In genomic region chr1:182657760-182658159, GRCm38 (mm10) we compare ENCODE assay signal across 9 mouse cellular contexts.
DNase-seq lines count a peak whose midpoint lies in the region; TF ChIP-seq lines count a peak whose summit lies in the region.
"Had no signal": no experiment of that assay in that cellular context is flagged by ENCODE, and none has a peak within 500 bp of the region (broad histone marks: within the 10 kb centered on the region; RNA-seq: fewer than 3 reads in every experiment).

No protein-coding gene starts in this region.

- 18% methylated on average over 6 of the region's 6 CpGs for WGBS in cerebellum, adult 2 months

- peak; percentile 13 to 32 for DNase-seq in cerebellum, adult 2 months
- DNase-seq in cerebellum, adult 11-12 months, result no peak
- peak; percentile 77 for DNase-seq in A20 (ENCODE audit: low read depth, low spot score)
- DNase-seq in brain, adult 2 months (ENCODE audit: low read depth, low spot score), result peak; percentile 71
- peak; percentile 9 to 12 for DNase-seq in gastrocnemius, adult 8-10 months (ENCODE audit: low spot score in 2 of 2)
- DNase-seq in layer of hippocampus, adult 9-10 months (ENCODE audit: low spot score), result peak; percentile 71
- peak; percentile 63 for DNase-seq in lung, postnatal 25 days (ENCODE audit: low spot score)
- peak; percentile 26 to 35 for DNase-seq in spleen, postnatal 36 days (ENCODE audit: low spot score in 2 of 2)

- H3K27me3 ChIP-seq in cerebellum, adult 2 months (ENCODE audit: control insufficient read depth, insufficient read depth, low read length), result no peaks in the 10 kb centered on the region; the same call in 1 of the 2 replicates
- H3K27me3 ChIP-seq: hindbrain, embryonic 15.5 days had no signal

- no peak for TF ChIP-seq POLR2A in cerebellum, adult 2 months (IDR thresholded peaks at IDR 0.05; ENCODE audit: borderline replicate concordance, insufficient read depth, low read length)

- H3K4me3 ChIP-seq in cerebellum, adult 2 months (replicated peaks; ENCODE audit: insufficient read depth, low read depth, low read length), result no peak overlapping the region
- H3K4me3 ChIP-seq: hindbrain, embryonic 15.5 days had no signal

- H3K27ac ChIP-seq in cerebellum, adult 2 months (ENCODE audit: insufficient read depth, low read length), result no peak overlapping the region
- H3K27ac ChIP-seq: hindbrain, embryonic 15.5 days had no signal

- peak; percentile 54; the same call in 1 of the 2 replicates for TF ChIP-seq CTCF in cerebellum, adult 2 months (IDR thresholded peaks at IDR 0.05; ENCODE audit: borderline replicate concordance, insufficient read depth, low read depth, low read length)

- no peaks in the 10 kb centered on the region for H3K4me1 ChIP-seq in cerebellum, adult 2 months (ENCODE audit: control insufficient read depth, insufficient read depth, low read length)
- H3K4me1 ChIP-seq: hindbrain, embryonic 15.5 days had no signal
